ENCODE assay signal across 8 mouse cellular contexts in the genomic region with DNA sequence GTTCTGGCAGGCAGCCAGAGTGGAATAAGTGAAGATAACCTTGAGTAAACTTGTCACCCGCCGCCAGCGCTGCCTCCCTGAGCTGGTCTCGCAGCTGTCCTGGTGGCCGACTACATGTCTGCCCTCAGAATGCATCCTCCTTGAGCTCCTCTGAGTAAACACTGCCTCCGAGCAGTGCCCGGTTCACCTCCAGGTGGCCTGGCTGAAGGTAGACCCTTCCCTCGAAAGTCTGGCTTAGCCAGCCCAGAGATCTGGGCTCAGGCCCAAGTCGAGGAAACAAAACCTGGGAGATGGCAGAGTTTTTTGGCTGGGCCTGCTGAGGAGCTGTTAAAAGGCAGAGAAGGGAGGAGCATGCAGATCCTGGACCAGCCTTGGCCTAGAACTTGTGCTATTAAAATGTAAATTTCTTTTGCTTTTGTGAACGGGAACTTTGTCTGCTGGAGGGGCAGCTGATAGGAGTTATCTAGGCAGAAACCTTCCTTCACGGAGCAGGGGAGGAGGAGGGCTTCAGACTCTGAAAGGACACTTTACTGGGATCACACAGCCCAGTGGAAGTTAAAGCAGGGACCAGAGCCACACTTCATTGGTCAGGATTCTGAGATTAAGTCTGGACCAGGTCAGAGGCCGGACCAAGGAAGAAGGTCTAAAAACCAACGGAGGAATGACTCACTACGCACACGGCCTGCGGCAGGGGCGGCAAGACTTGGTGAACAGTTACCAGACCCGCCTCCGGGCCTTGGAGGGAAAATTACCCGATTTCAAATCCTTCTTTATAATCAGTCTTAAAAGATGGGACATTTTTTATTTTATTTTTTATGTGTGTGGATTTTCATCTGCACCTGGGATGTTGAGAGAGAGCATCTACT. TPM values are rescaled to one million over a fixed set of nuclear protein-coding genes. Genes with fewer than 3 reads are reported as not detected.
A peak's percentile ranks its signal among the peaks of the same experiment; 100 is the strongest.
DNase-seq lines count a peak whose midpoint lies in the region; ATAC-seq and TF ChIP-seq lines count a peak whose summit lies in the region.

No protein-coding gene starts in this region.

- peak overlapping the region; percentile 92 for H3K4me2 ChIP-seq in intestine, embryonic 16.5 days (ENCODE audit: low read depth, low read length)
- peak overlapping the region; percentile 92 for H3K4me2 ChIP-seq in lung, postnatal 0 days (replicated peaks; ENCODE audit: low read depth, low read length)

- H3K4me1 ChIP-seq in intestine, embryonic 16.5 days (ENCODE audit: control insufficient read depth, insufficient read depth, low read length), result peaks cover 48% of the 10 kb centered on the region
- H3K4me1 ChIP-seq in lung, postnatal 0 days (ENCODE audit: insufficient read depth, low read depth, low read length), result peaks cover 36% of the 10 kb centered on the region

- peak; percentile 53 for DNase-seq in urinary bladder, postnatal 14 days (ENCODE audit: low spot score)
- no peak for DNase-seq in urinary bladder, adult 18-20 months (ENCODE audit: low spot score in 2 of 2)
- peak; percentile 63 for DNase-seq in brain, adult 2 months (ENCODE audit: low read depth, low spot score)
- peak; percentile 25 to 62 for DNase-seq in gastrocnemius, adult 8-10 months (ENCODE audit: low spot score in 2 of 2)
- peak; percentile 50 for DNase-seq in lung, postnatal 0 days (ENCODE audit: low spot score)
- peak; percentile 51 for DNase-seq in ovary, postnatal 14 days (ENCODE audit: low spot score)
- DNase-seq in yolk sac, embryonic 10.5 days (ENCODE audit: low spot score), result peak; percentile 60

- H3K27ac ChIP-seq in intestine, embryonic 16.5 days (ENCODE audit: low read length), result peak overlapping the region; percentile 94
- H3K27ac ChIP-seq in lung, postnatal 0 days (ENCODE audit: low read length), result peak overlapping the region; percentile 44

- no peaks in the 10 kb centered on the region for H3K27me3 ChIP-seq in intestine, embryonic 16.5 days (replicated peaks; ENCODE audit: control insufficient read depth, insufficient read depth, low read length)
- no peaks in the 10 kb centered on the region for H3K27me3 ChIP-seq in lung, postnatal 0 days (replicated peaks; ENCODE audit: insufficient read depth, low read length)

- no peak for TF ChIP-seq EP300 in lung, postnatal 0 days (IDR thresholded peaks at IDR 0.05)

- H3K36me3 ChIP-seq in intestine, embryonic 16.5 days (ENCODE audit: control insufficient read depth, insufficient read depth, low read length), result peaks cover 4% of the 10 kb centered on the region; the same call in 1 of the 2 replicates
- no peaks in the 10 kb centered on the region for H3K36me3 ChIP-seq in lung, postnatal 0 days (ENCODE audit: insufficient read depth, low read length)

- H3K9me3 ChIP-seq in intestine, embryonic 16.5 days (ENCODE audit: control insufficient read depth, low read length), result no peaks in the 10 kb centered on the region
- no peaks in the 10 kb centered on the region for H3K9me3 ChIP-seq in lung, postnatal 0 days (ENCODE audit: low read length)

- H3K4me3 ChIP-seq in intestine, embryonic 16.5 days (ENCODE audit: low read length), result peak overlapping the region; percentile 80
- H3K4me3 ChIP-seq in lung, postnatal 0 days (ENCODE audit: low read depth, low read length), result peak overlapping the region; percentile 82; the same call in 1 of the 2 replicates

- peak; percentile 11; the same call in 1 of the 2 replicates for ATAC-seq in intestine, embryonic 16.5 days
- ATAC-seq in lung, postnatal 0 days, result no peak

- TF ChIP-seq CTCF in lung, postnatal 0 days (IDR thresholded peaks at IDR 0.05), result peak; percentile 28

- WGBS in intestine, embryonic 16.5 days, result 6% methylated on average over 20 of the region's 20 CpGs
- 15% methylated on average over 20 of the region's 20 CpGs for WGBS in lung, postnatal 0 days

- peak overlapping the region; percentile 88 for H3K9ac ChIP-seq in intestine, embryonic 16.5 days (ENCODE audit: low read depth, low read length)
- no peak overlapping the region for H3K9ac ChIP-seq in lung, postnatal 0 days (replicated peaks; ENCODE audit: low read depth)

RNA-seq across cellular contexts. Expression of a gene that starts 2.3 kb away (rescaled TPM):
- total RNA-seq in gastrocnemius, adult 8-10 months (2022), result under 1 TPM in 3 of 4 experiments, not detected in 1; 0.16 to 0.38 (median 0.17) TPM
- polyA plus RNA-seq in intestine, embryonic 16.5 days (2015; fragmentation: Nextera tagmentation; extraction: Ambion mirVana), result 28.3 and 28.6 TPM in 2 replicates
- 13.7 and 15.1 TPM in 2 replicates for polyA plus RNA-seq in lung, postnatal 0 days (2015; fragmentation: Nextera tagmentation; extraction: Ambion mirVana)

RNA-seq across cellular contexts. Expression of a gene that starts 15.7 kb away (rescaled TPM):
- total RNA-seq in gastrocnemius, adult 8-10 months (2022), result under 1 TPM; 0.22 to 0.86 (median 0.40) TPM
- polyA plus RNA-seq in intestine, embryonic 16.5 days (2015; fragmentation: Nextera tagmentation; extraction: Ambion mirVana), result 5.1 and 5.3 TPM in 2 replicates
- 4.1 and 5.5 TPM in 2 replicates for polyA plus RNA-seq in lung, postnatal 0 days (2015; fragmentation: Nextera tagmentation; extraction: Ambion mirVana)

RNA-seq across cellular contexts. Expression of a gene that starts 20.9 kb away (rescaled TPM):
- 10 to 100 TPM; 84.3 to 97.1 (median 88.1) TPM for total RNA-seq in gastrocnemius, adult 8-10 months (2022)
- 295 and 299 TPM in 2 replicates for polyA plus RNA-seq in intestine, embryonic 16.5 days (2015; fragmentation: Nextera tagmentation; extraction: Ambion mirVana)
- 271 and 290 TPM in 2 replicates for polyA plus RNA-seq in lung, postnatal 0 days (2015; fragmentation: Nextera tagmentation; extraction: Ambion mirVana)

RNA-seq across cellular contexts. Expression of a gene that starts 44.9 kb away (rescaled TPM):
- not detected for total RNA-seq in gastrocnemius, adult 8-10 months (2022)
- polyA plus RNA-seq in intestine, embryonic 16.5 days (2015; fragmentation: Nextera tagmentation; extraction: Ambion mirVana), result 0.54 and 0.71 TPM in 2 replicates
- 0.49 and 0.65 TPM in 2 replicates for polyA plus RNA-seq in lung, postnatal 0 days (2015; fragmentation: Nextera tagmentation; extraction: Ambion mirVana)

Comparison
In these comparisons a context has a peak if more than half of its experiments do, and no peak if none do; other contexts are left out.
1. DNase-seq: peak in urinary bladder, postnatal 14 days (single experiment), brain, adult 2 months (single experiment), gastrocnemius, adult 8-10 months (2 of 2), lung, postnatal 0 days (single experiment), ovary, postnatal 14 days (single experiment) and yolk sac, embryonic 10.5 days (single experiment); none in urinary bladder, adult 18-20 months (0 of 2).